Mouse (Mus musculus) layer of hippocampus, adult 9-11 months (tissue): ENCODE results near the gene Hist1h2bf.
A peak's percentile ranks its signal among the peaks of the same experiment; 100 is the strongest.
"Not testable (repeated sequence)": the region's sequence is repeated elsewhere in the genome, so short reads cannot be mapped to it uniquely, and the experiment has no call there.

Source experiments
- DNase-seq: peaks from one replicate; pipeline ENCODE4 v3.0.0; 2022

Hist1h2bf gene

DNA sequence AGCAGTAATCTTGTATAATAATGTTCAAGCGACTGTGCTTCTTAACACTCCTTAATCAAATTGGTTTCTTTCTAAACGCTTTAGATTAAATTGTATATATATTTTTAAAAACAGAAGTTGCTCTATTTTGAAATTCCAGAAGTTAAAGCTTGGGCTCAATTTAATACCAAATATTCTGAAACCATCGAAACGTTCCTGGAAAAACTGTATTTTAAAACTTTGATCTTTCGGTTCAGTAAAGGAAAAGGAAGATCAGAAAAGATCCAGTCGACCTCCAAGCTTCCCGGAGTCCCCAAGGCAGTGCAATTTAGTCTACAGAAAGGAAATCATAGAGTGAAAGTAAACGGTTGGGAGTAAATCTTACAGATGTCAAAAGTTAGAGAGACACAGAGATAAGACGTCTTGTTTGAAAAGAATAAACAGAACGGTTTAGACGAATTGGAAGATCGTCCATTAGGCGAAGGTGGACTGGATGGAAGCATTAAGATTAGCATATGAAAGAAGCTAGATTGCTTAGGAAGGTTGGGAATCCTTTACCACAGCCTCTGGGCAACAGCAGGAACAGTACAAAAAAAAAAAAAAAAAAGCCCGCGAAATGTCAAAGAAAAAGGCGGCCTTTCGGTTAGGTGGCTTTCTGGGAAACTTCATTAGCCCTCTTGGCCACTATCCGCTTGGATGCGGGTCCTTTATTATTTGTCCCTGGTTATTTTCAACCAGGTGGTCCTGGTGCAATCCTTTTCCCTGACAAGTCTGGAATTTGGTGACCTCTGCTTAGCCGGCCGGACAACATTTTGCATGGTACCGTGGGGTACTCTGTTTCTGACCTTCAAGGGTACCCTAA is 12.3 kb upstream of the Hist1h2bf start:
- no peak for DNase-seq

DNA sequence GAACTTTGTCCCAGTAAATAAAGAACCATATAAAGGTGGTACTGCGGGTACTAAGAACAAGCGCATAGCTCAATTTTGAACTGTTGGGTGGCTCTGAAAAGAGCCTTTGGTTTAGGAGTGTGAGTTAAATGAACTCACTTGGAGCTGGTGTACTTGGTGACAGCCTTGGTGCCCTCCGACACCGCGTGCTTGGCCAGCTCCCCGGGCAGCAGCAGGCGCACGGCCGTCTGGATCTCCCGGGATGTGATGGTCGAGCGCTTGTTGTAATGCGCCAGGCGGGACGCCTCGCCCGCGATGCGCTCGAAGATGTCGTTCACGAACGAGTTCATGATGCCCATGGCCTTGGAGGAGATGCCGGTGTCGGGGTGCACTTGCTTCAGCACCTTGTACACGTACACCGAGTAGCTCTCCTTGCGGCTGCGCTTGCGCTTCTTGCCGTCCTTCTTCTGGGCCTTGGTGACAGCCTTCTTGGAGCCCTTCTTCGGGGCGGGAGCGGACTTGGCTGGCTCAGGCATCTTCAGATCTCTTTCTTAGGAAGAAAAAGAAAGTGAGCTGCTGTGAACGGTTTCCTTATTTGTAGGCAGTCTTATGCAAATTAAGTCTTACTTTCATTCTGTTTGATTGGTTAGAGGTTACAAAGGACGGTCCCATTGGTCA is 11.6 kb upstream of the Hist1h2bf start:
- DNase-seq: peak; percentile 77

- DNase-seq: peak; percentile 67
Measured at GRCm38 (mm10) chr13:23585029-23585441, 11.0 kb upstream of the Hist1h2bf start.

- no peak for DNase-seq
Measured at GRCm38 (mm10) chr13:23584331-23584730, 10.3 kb upstream of the Hist1h2bf start.

DNA sequence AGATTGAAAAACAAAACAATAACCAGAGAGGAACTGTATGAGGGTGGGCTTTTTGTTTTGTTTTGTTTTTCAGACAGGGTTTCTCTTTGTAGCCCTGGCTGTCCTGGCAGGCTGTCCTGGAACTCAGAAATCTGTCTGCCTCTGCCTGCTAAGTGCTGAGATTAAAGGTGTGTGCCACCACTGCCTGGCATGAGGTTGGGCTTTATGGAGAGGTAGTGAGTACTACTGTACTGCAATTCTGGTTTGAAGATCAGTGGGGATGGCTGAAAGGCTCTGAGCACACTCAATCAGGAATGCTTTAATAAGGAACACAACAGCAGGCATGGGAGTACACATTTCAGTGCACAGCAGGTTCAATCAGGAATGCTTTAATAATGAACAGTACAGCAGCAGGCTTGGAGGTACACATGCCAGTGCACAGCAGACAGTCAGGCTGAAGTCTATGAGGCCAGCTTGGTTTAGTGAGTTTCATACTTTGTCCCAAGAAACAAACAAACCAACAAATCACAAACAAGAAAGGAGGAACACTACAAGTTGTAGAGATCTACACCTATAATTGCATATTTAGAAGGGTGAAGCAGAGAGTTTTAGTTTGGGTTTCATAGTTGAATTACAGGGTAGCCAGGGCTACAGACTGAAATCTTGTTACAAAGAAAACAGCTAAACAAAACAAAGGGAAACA is 9.5 kb upstream of the Hist1h2bf start:
- DNase-seq: no peak

DNA sequence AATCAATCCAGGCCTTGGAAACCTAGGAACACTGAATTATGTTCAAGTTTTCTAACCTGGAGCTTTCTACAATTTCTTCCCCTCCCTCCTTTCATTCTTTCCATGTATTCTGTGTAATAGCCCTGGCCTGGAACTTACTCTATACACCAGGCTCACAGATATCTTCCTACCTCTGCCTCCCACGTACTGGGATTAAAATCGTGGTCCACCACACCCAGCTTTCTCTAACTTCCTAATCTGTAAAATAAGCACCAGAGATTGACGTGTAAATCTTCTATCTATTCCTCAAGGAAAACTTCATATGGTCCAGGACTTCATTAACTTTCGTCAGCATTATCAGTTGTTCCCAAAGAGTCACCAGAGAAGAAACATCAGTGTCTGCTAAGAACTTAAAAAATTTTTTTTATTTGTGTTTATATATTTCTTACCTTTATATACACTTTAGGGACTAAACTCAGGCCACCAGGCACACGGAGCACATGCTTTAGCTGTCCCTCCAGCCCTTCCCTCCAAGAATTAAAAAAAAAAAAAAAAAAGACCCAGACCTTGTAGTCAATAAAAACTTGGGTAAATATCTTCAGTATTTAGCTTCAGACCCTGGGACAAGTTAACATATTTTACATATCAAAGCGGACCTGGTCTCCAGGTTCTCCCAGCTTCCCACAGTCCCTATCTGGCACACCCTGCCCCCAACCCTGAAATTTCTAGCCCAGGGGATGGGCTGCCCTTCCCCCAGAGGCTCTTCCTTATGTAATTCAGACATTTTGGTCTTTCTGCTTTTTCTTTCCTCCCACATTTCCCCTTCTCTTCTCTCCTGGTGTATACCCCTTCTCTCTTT is 8.4 kb upstream of the Hist1h2bf start:
- DNase-seq: no peak

DNA sequence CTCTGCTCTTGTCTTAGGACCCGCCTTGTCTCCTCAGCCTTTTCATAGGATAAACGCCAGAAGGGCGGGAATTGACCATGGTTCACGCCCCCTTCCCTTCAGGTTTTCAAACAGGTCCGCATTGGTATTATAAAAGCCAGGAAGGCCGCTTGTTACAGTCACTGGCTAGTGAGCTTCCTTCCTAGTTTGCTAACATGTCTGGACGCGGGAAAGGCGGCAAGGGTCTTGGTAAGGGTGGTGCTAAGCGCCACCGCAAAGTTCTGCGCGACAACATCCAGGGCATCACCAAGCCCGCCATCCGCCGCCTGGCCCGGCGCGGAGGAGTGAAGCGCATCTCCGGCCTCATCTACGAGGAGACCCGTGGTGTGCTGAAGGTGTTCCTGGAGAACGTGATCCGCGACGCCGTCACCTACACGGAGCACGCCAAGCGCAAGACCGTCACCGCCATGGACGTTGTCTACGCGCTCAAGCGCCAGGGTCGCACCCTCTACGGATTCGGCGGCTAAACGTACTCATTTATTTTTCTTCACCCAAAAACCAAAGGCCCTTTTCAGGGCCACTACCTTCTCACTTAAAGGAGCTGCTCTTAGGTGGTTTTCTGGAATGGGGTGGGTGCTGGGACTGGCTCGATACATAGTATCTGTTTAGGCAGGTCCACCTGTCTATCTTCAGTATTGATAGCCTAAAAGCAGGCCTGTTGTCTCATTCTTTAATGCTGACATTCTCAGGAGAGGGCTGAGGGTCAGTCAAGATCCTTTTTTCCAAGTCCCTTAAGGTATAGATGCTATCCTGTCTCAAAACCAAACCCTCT is 7.6 kb upstream of the Hist1h2bf start, which contains the start of gene Hist1h4d:
TSS of gene Hist1h4d (plus strand) at position 191 of the 811 bp plus-strand sequence.
- peak; percentile 97 for DNase-seq

- DNase-seq: no peak
Measured at GRCm38 (mm10) chr13:23577835-23578234, 3.8 kb upstream of the Hist1h2bf start.

- no peak for DNase-seq
Measured at GRCm38 (mm10) chr13:23576906-23577639, 3.1 kb upstream of the Hist1h2bf start.

GRCm38 (mm10) chr13:23576351-23576881 is 2.4 kb upstream of the Hist1h2bf start:
- no peak for DNase-seq

DNA sequence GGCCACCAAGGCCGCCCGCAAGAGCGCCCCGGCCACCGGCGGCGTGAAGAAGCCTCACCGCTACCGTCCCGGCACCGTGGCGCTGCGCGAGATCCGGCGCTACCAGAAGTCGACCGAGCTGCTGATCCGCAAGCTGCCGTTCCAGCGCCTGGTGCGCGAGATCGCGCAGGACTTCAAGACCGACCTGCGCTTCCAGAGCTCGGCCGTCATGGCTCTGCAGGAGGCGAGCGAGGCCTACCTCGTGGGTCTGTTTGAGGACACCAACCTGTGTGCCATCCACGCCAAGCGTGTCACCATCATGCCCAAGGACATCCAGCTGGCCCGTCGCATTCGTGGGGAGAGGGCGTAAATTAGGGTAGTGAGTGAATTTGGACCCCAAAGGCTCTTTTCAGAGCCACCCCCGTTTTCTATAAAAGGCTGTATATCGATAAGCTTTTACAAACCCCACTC is 1.9 kb upstream of the Hist1h2bf start:
- not testable (repeated sequence) for DNase-seq

DNA sequence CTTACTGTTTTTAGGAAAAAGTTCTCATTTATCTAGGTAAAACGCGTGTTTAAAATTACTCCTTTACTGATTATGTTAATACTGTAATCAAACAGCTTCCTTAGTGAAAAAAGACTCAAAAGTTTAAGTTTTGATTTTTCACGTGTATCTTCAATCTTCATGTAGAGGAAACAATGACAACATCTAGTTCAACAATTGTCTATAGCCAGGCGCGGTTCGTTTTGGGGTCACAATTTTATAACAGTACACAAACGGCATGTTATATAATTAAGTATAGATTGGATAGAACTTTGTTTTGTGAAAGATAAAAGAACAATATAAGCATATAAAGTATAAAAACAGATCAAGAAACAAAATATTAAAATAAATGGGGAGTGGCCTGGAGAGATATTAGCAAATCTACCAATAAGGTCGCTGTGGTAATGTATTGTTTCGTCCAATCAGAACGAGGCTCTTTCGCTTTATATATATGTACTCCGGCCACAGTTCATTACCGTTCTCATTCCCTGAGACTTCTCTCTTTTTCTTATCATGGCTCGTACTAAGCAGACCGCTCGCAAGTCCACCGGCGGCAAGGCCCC is 1.4 kb upstream of the Hist1h2bf start, which contains the start of gene Hist1h3d:
TSS of gene Hist1h3d (plus strand) at position 493 of the 581 bp plus-strand sequence.
- DNase-seq: peak; percentile 73

DNA sequence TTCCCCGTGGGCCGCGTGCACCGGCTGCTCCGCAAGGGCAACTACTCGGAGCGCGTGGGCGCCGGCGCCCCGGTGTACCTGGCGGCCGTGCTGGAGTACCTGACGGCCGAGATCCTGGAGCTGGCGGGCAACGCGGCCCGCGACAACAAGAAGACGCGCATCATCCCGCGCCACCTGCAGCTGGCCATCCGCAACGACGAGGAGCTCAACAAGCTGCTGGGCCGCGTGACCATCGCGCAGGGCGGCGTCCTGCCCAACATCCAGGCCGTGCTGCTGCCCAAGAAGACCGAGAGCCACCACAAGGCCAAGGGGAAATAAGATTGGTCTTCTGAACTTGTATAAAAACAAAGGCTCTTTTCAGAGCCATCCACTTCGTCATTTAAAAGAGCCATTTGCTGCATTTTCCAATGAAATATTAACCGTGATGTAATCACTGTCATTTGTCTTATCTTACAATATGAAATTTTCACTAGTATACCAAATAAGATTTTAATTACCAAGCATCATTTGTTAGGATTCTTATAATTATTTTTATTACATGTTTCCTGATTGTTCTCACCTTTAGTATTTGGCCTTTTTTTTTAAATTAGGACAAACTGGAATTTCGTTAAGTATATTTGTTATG is 662 bp upstream of the Hist1h2bf start:
- not testable (repeated sequence) for DNase-seq

DNA sequence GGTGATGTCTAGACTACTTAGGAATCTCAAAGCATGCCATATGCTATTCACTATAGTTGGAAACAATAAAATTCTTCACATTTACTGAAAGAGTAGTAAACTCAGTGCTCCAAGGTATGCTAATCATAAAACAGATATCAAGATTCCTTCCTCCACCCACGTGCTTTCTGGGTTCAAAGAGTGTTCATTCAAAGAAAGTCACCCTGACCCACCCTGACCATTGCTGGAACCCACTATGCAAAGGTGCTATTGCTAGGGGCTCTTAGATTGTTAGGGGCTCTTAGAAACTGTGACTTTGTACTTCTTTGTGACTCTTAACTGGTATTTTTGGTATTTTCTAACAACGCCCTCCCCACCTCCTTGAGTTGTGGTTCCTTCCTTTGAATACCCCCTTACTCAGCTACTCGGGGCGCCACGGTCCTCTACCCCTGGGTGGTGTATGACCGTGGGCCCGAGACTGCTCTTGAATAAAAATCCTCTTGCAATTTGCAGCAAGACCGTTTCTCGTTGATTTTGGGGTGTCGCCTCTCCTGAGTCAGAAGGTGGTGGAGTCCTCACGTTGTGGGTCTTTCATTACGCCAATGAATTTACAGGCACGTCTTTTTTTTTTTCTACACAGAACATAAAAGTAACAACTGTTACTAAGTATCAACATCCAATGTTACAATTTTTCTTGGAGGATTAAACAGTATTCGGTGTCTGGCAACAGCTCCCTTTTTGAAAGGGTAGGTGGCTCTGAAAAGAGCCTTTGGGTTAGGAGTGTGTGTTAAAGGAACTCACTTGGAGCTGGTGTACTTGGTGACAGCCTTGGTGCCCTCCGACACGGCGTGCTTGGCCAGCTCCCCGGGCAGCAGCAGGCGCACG is 730 bp downstream of the Hist1h2bf start:
- DNase-seq: not testable (repeated sequence)

- DNase-seq: no peak
Measured at GRCm38 (mm10) chr13:23572218-23573033, 1.6 kb downstream of the Hist1h2bf start.

DNA sequence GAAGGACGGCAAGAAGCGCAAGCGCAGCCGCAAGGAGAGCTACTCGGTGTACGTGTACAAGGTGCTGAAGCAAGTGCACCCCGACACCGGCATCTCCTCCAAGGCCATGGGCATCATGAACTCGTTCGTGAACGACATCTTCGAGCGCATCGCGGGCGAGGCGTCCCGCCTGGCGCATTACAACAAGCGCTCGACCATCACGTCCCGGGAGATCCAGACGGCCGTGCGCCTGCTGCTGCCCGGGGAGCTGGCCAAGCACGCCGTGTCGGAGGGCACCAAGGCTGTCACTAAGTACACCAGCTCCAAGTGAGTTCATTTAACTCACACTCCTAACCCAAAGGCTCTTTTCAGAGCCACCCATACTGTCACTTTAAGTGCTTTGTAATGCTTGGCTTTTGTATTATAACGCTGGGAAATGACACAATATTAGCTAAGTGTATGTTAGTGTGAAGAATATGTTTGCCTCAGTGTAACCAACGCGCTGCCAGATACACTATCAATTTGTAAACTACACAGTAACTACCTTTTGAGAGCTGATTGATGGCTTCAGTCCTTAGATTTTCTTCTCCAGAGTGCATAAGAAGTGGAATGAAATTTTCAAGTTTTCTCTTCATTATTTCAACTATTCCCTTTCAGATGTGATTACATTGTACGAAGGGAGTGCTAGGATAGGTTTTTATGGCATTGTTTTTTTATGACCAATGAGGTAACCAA is 2.3 kb downstream of the Hist1h2bf start:
- DNase-seq: not testable (repeated sequence)

GRCm38 (mm10) chr13:23571022-23571503 is 2.9 kb downstream of the Hist1h2bf start, which contains the start of the genes Hist1h2ae and Hist1h2bg:
Gene Hist1h2ae, minus strand, starts transcription at chr13:23571220.
Gene Hist1h2bg, plus strand, starts transcription at chr13:23571396.
- DNase-seq: peak; percentile 85
